8 mouse cellular contexts compared by ENCODE assay signal in the genomic region with DNA sequence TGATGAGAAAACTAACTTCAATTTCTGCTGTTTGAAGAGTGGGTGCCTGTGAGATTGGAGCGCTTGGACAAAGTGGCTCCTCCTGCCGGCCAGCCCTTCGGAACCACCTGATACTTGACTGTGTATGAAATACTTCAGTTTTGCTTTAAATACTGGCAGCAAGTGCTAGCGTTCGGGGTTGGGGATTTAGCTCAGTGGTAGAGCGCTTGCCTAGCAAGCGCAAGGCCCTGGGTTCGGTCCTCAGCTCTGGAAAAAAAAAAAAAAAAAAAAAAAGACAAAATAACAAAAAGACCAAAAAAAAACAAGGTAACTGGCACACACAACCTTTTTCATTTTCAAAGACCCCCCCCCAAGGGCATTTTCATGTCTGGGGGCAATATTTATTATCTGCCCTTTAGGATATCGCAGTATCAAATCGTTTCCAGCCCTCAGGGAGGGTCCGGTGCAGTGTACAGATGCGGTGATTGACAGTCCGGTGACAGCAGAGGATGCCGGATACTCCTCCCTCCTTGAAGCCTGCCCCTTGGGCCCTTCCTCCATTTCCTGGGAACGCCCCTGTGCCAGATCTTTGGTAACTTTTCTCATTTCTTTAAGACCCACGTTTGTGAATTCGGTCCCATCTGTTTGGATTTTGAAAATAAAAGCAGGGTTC. TPM values are rescaled to one million over a fixed set of nuclear protein-coding genes. Genes with fewer than 3 reads are reported as not detected.
DNase-seq lines count a peak whose midpoint lies in the region; ATAC-seq and TF ChIP-seq lines count a peak whose summit lies in the region.

No protein-coding gene starts in this region.

- peak overlapping the region; percentile 51 for H3K4me2 ChIP-seq in embryonic facial prominence, embryonic 12.5 days (replicated peaks)
- peak overlapping the region; percentile 71 for H3K4me2 ChIP-seq in hindbrain, embryonic 16.5 days (ENCODE audit: low read length)
- peak overlapping the region; percentile 62 for H3K4me2 ChIP-seq in limb, embryonic 15.5 days

- no peaks in the 10 kb centered on the region for H3K27me3 ChIP-seq in cerebellum, adult 2 months (ENCODE audit: control insufficient read depth, insufficient read depth, low read length)
- no peaks in the 10 kb centered on the region for H3K27me3 ChIP-seq in embryonic facial prominence, embryonic 12.5 days
- no peaks in the 10 kb centered on the region for H3K27me3 ChIP-seq in hindbrain, embryonic 16.5 days (replicated peaks; ENCODE audit: control insufficient read depth, insufficient read depth, low read length)
- peaks cover 5% of the 10 kb centered on the region; the same call in 1 of the 2 replicates for H3K27me3 ChIP-seq in limb, embryonic 15.5 days

- peak; percentile 86 for ATAC-seq in embryonic facial prominence, embryonic 12.5 days (ENCODE audit: insufficient number of reproducible peaks, insufficient read depth, low FRiP score, low TSS enrichment)
- ATAC-seq in hindbrain, embryonic 16.5 days, result peak; percentile 92
- peak; percentile 86 for ATAC-seq in limb, embryonic 15.5 days (ENCODE audit: insufficient number of reproducible peaks, low FRiP score, low TSS enrichment, low read depth)
- ATAC-seq in neutrophil, adult 5-6 weeks (ENCODE audit: extremely low read depth, insufficient number of reproducible peaks, low FRiP score, poor library complexity, severe bottlenecking), result peak; percentile 79

- H3K27ac ChIP-seq in cerebellum, adult 2 months (ENCODE audit: insufficient read depth, low read length), result peak overlapping the region; percentile 64; the same call in 1 of the 2 replicates
- no peak overlapping the region for H3K27ac ChIP-seq in embryonic facial prominence, embryonic 12.5 days
- peak overlapping the region; percentile 82 for H3K27ac ChIP-seq in hindbrain, embryonic 16.5 days (ENCODE audit: low read depth, low read length)
- peak overlapping the region; percentile 77; the same call in 1 of the 2 replicates for H3K27ac ChIP-seq in limb, embryonic 15.5 days

- no peaks in the 10 kb centered on the region for H3K9me3 ChIP-seq in embryonic facial prominence, embryonic 12.5 days
- no peaks in the 10 kb centered on the region for H3K9me3 ChIP-seq in hindbrain, embryonic 16.5 days (ENCODE audit: control insufficient read depth, low read length)
- no peaks in the 10 kb centered on the region for H3K9me3 ChIP-seq in limb, embryonic 15.5 days

- TF ChIP-seq CTCF in cerebellum, adult 2 months (IDR thresholded peaks at IDR 0.05; ENCODE audit: borderline replicate concordance, insufficient read depth, low read depth, low read length), result no peak

- DNase-seq in cerebellum, adult 2 months, result no peak
- no peak for DNase-seq in cerebellum, adult 11 months
- peak; percentile 55 for DNase-seq in CD4-positive helper T cell, adult 2 months (ENCODE audit: low read depth, low spot score)
- no peak for DNase-seq in adrenal gland, adult 18-20 months (ENCODE audit: low spot score in 2 of 2)

- H3K36me3 ChIP-seq in embryonic facial prominence, embryonic 12.5 days, result peaks cover 19% of the 10 kb centered on the region
- peaks cover 3% of the 10 kb centered on the region for H3K36me3 ChIP-seq in hindbrain, embryonic 16.5 days (ENCODE audit: control insufficient read depth, insufficient read depth, low read length)
- peaks cover 26% of the 10 kb centered on the region for H3K36me3 ChIP-seq in limb, embryonic 15.5 days

- no peak for TF ChIP-seq POLR2A in cerebellum, adult 2 months (IDR thresholded peaks at IDR 0.05; ENCODE audit: borderline replicate concordance, insufficient read depth, low read length)

- H3K9ac ChIP-seq in embryonic facial prominence, embryonic 12.5 days, result no peak overlapping the region
- H3K9ac ChIP-seq in hindbrain, embryonic 16.5 days (ENCODE audit: low read depth, low read length), result peak overlapping the region; percentile 81
- 0 out of 2 replicates have a peak overlapping the region, but pooled peaks have one; percentile 73 for H3K9ac ChIP-seq in limb, embryonic 15.5 days

- 22% methylated on average over 17 of the region's 17 CpGs for WGBS in cerebellum, adult 2 months
- 5% methylated on average over 17 of the region's 17 CpGs for WGBS in embryonic facial prominence, embryonic 12.5 days
- 8% methylated on average over 17 of the region's 17 CpGs for WGBS in hindbrain, embryonic 16.5 days
- WGBS in limb, embryonic 15.5 days, result 6% methylated on average over 17 of the region's 17 CpGs

- H3K4me1 ChIP-seq in cerebellum, adult 2 months (ENCODE audit: control insufficient read depth, insufficient read depth, low read length), result peaks cover 10% of the 10 kb centered on the region
- peaks cover 10% of the 10 kb centered on the region for H3K4me1 ChIP-seq in embryonic facial prominence, embryonic 12.5 days
- peaks cover 9% of the 10 kb centered on the region for H3K4me1 ChIP-seq in hindbrain, embryonic 16.5 days (ENCODE audit: control insufficient read depth, insufficient read depth, low read depth, low read length)
- H3K4me1 ChIP-seq in limb, embryonic 15.5 days, result peaks cover 13% of the 10 kb centered on the region

- peak overlapping the region; percentile 97 for H3K4me3 ChIP-seq in cerebellum, adult 2 months (replicated peaks; ENCODE audit: insufficient read depth, low read depth, low read length)
- peak overlapping the region; percentile 91 for H3K4me3 ChIP-seq in embryonic facial prominence, embryonic 12.5 days
- H3K4me3 ChIP-seq in hindbrain, embryonic 16.5 days (ENCODE audit: low read length), result peak overlapping the region; percentile 82
- peak overlapping the region; percentile 67 for H3K4me3 ChIP-seq in limb, embryonic 15.5 days

RNA-seq across cellular contexts. Expression of a gene that starts 0.5 kb away (rescaled TPM):
- 38.0 and 45.8 TPM in 2 replicates for polyA plus RNA-seq in cerebellum, adult 2 months (2012; rRNA removed)
- polyA plus RNA-seq in embryonic facial prominence, embryonic 12.5 days (2016; fragmentation: Nextera tagmentation; extraction: Ambion mirVana), result 25.2 and 25.5 TPM in 2 replicates
- polyA plus RNA-seq in hindbrain, embryonic 16.5 days (2015; fragmentation: Nextera tagmentation; extraction: Ambion mirVana), result 29.7 and 32.5 TPM in 2 replicates
- 27.9 and 28.1 TPM in 2 replicates for polyA plus RNA-seq in limb, embryonic 15.5 days (2015; fragmentation: Nextera tagmentation; extraction: Ambion mirVana)
- total RNA-seq in neutrophil, adult 5-6 weeks (2017), result 45.0 and 49.2 TPM in 2 replicates
- total RNA-seq in adrenal gland, adult 18-20 months (2021), result 10 to 100 TPM; 24.2 to 27.4 TPM

RNA-seq across cellular contexts. Expression of a gene that starts 18.1 kb away (rescaled TPM):
- not detected in 2 replicates for polyA plus RNA-seq in cerebellum, adult 2 months (2012; rRNA removed)
- polyA plus RNA-seq in embryonic facial prominence, embryonic 12.5 days (2016; fragmentation: Nextera tagmentation; extraction: Ambion mirVana), result 24.5 and 30.1 TPM in 2 replicates
- 22.7 and 23.6 TPM in 2 replicates for polyA plus RNA-seq in hindbrain, embryonic 16.5 days (2015; fragmentation: Nextera tagmentation; extraction: Ambion mirVana)
- not detected in 2 replicates for polyA plus RNA-seq in limb, embryonic 15.5 days (2015; fragmentation: Nextera tagmentation; extraction: Ambion mirVana)
- total RNA-seq in neutrophil, adult 5-6 weeks (2017), result not detected in 2 replicates
- under 1 TPM in 1 of 2 experiments, not detected in 1; 0.36 TPM for total RNA-seq in adrenal gland, adult 18-20 months (2021)

RNA-seq across cellular contexts. Expression of a gene that starts 25.3 kb away (rescaled TPM):
- 21.8 and 23.1 TPM in 2 replicates for polyA plus RNA-seq in cerebellum, adult 2 months (2012; rRNA removed)
- 131 and 156 TPM in 2 replicates for polyA plus RNA-seq in embryonic facial prominence, embryonic 12.5 days (2016; fragmentation: Nextera tagmentation; extraction: Ambion mirVana)
- polyA plus RNA-seq in hindbrain, embryonic 16.5 days (2015; fragmentation: Nextera tagmentation; extraction: Ambion mirVana), result 31.0 and 33.5 TPM in 2 replicates
- polyA plus RNA-seq in limb, embryonic 15.5 days (2015; fragmentation: Nextera tagmentation; extraction: Ambion mirVana), result 129 TPM in 2 replicates
- total RNA-seq in neutrophil, adult 5-6 weeks (2017), result 0.37 and 0.70 TPM in 2 replicates
- total RNA-seq in adrenal gland, adult 18-20 months (2021), result 100 to 1,000 TPM; 140 to 149 TPM

Comparison
In these comparisons a context has a peak if more than half of its experiments do, and no peak if none do; other contexts are left out.
1. RNA of a gene that starts 18.1 kb away (polyA plus RNA-seq): 24.5 to 30.1 TPM in embryonic facial prominence, embryonic 12.5 days and 22.7 to 23.6 TPM in hindbrain, embryonic 16.5 days; not detected in cerebellum, adult 2 months and not detected in limb, embryonic 15.5 days; every median in the first group is over 10 times any median in the second.
2. Peak in every context shown above with its lines, with median percentiles within 50 percentile points of each other: H3K4me3 ChIP-seq, ATAC-seq and H3K4me2 ChIP-seq.